Mouse (Mus musculus): ENCODE results near the gene Dclk2.

DNA sequence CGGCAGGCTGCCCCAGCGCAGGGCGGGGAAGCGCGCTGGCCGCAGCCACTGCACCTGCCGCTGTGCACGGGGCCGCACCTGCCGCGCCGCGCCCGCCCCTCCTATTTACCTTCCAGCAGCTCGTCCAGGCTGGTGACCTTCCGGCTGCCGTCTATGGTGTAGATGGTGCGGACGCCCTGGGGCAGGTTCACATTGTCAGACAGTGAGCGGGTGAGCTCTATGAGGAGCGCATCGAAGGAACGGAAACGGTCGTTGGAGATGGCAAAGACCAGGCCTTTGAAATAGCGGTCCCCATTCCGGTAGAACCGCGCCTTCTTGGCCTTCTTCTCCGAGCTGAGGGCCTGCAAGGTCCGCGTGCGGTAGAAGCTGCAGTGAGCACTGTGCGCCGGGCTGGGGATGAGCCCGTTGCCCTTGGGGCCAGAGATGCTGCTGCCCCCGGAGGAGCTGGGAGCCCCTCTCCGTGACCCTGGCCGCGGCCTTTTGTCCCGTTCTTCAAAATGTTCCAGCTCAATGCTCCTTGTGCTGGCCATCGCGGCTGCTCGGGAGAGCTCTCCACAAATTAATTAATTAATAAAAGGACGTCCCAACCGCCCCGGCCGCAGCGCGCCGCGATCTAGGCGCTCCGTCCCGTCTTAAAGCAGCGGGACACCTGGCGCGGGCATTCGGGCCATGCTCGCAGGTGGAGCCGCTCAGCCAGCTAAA is 860 bp downstream of the Dclk2 start:
- no peak for TF ChIP-seq TAL1 (IDR thresholded peaks at IDR 0.05; ENCODE audit: low read length)
- TF ChIP-seq GATA1 (IDR thresholded peaks at IDR 0.05; ENCODE audit: low read length), result no peak
